Mouse (Mus musculus) gastrocnemius, adult 18-20 months (tissue): Measurements from ENCODE around the gene Rhbdd1. TPM values are rescaled to one million over a fixed set of nuclear protein-coding genes. Genes with fewer than 3 reads are reported as not detected.
A peak's percentile ranks its signal among the peaks of the same experiment; 100 is the strongest.

Source experiments
- DNase-seq: peaks from one replicate; pipeline ENCODE4 v3.0.0; 2021; ENCODE audit warnings: low spot score
- total RNA-seq, 2 experiments: library from RNA; stranded (reverse); gene quantifications; 2 replicates each; pipeline ENCODE4 v1.2.3; 2021

The Rhbdd1 gene
- total RNA-seq, 2 experiments from 2014 or later: 7.4 to 8.4 TPM

DNA sequence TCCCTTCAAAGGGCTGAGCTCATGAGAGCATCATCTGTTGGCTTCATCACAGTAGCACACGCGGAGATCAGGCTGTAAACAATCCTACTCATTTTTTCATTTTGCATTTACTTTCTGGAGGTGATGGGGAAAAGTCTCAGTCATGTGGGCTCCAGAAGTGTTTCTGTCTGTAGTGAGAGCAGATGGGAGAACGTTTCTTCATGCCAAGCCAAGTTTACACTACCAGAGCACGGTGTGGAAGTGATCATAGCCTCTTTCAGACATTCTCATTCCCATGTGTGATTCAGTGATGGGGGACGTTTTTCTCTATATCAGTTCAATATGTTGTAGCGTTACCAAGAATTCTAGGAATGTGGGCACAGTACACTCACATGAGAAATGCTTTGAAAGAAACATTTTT is 45.9 kb downstream of the Rhbdd1 start:
- no peak for DNase-seq

GRCm38 (mm10) chr1:82364047-82364446 is 47.8 kb downstream of the Rhbdd1 start:
- no peak for DNase-seq

DNA sequence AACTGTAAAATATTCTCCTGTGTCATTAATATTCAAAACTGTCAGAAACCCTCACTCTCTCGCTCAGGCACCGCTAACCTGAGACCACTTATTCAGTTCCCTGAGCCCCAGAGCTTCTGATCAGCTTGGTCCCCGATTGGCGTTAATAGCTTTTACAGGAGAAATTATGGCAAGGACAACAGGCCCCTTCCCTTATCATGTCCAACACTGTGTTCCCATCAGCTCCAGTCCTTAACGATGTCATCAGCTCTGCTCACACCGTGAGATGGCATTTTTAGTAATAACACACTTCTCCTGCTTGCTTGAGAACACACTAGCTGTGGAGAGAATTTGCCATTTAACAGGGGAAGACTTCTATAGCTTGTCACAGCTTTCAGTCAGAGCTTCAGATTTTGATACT is 48.2 kb downstream of the Rhbdd1 start:
- no peak for DNase-seq

GRCm38 (mm10) chr1:82371636-82372428 is 55.6 kb downstream of the Rhbdd1 start:
- DNase-seq: no peak

GRCm38 (mm10) chr1:82373924-82374323 is 57.7 kb downstream of the Rhbdd1 start:
- no peak for DNase-seq

- no peak for DNase-seq
These were observed 58.6 kb downstream of the Rhbdd1 start for GRCm38 (mm10) chr1:82374831-82375358.

DNA sequence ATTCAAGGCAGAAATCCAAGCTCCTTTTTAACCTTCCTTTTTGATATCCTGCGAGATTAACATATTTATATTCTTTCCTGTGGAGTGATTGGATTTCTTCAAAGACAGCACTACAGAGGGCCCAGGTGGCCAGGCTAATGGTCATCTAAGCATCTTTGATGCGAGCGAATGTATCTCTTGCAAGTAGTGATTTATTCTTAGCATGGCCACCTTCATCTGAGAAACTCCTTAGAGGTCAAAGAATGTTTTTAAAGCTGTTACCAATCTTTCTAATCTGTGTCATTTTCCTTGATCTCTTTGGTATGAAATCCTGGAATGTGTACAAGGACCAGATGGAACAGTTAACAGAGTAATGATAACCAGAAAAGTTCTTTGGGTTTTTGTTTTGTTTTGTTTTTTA is 59.2 kb downstream of the Rhbdd1 start:
- DNase-seq: no peak

- no peak for DNase-seq
These were observed 65.7 kb downstream of the Rhbdd1 start for GRCm38 (mm10) chr1:82381946-82382345.

- DNase-seq: no peak
These were observed 67.9 kb downstream of the Rhbdd1 start for GRCm38 (mm10) chr1:82384106-82384505.

DNA sequence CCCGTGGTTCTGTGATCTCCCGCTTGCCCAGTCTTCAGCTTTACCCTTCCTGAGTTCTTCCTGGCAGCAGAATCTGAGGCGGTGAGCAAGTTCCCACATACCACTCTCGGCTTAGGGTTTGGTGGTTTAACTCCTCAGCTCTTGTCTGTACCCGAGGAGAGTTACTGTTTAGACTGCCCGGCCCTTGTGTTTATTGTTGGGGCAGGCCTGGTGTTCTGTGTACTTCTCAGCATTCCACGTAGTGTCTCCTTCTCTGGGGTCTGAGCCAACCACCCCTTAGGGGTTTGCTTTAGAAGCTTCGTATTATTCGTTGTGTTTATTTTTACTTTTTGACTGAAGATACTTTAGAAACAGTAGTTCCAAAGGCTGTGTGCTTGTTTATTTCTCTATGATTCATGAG is 68.8 kb downstream of the Rhbdd1 start:
- DNase-seq: no peak

- no peak for DNase-seq
These were observed 69.6 kb downstream of the Rhbdd1 start for GRCm38 (mm10) chr1:82385827-82386230.

DNA sequence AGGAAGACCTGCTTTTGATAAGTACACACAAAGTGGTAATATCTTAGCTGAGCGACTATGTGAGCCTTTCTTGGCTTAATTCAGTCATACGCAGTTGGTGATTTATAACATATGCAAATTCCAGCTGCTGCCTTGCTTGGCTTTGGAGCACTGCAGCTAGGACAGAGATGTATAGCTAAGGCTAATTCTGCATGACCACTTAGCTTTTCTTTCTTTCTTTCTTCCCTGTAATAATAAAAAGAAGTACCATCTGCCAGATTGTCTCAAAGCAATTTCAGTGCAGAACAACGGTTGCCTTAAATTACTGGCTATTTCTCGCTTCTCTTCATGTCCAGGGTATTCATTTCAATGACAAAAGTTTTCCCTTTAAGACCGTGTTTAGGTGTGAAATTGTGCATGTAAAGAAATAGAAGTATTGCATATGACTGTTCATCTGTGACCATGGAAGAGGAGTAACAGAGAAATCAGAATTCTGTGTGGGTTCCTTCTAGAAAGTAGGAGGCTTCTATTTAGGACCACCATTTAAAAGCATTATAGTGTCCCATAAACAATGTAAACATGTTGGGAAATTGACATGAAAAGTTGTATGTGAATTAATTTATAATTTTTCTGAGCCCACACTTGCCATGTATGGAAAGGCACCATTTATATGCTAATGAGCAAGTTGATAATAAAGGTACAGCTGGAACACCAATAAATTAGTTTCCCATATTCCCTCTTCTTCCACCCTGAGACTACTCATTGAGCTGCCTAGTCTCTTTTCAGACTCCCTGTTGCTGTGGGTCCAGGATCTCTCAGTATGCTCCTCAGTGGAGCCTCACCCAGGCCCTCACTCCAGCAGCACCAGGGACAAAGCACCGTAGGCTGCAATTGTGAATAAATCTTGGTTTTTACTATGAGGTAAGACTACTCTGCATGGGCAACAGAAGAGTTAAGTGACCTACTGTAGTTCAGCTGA is 70.8 kb downstream of the Rhbdd1 start:
- DNase-seq: no peak

DNA sequence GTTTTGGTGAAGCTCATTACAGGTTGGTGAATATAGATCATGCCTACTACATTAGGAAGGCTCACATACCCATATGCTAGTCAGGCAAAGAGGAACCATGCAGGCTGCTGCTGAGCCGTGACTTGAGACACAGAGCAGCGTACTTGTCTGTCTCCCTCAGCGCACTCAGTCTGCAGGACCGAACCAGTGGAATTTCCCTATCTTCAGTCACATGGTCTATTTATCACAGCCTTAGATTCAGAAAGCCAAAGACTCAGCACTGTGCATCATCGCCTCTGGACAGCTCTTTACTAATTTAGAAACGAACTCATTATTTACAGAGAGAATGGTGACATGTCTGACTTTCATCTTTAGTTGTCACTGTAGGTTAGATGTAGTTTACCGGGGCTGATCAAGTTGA is 73.1 kb downstream of the Rhbdd1 start:
- DNase-seq: no peak

DNA sequence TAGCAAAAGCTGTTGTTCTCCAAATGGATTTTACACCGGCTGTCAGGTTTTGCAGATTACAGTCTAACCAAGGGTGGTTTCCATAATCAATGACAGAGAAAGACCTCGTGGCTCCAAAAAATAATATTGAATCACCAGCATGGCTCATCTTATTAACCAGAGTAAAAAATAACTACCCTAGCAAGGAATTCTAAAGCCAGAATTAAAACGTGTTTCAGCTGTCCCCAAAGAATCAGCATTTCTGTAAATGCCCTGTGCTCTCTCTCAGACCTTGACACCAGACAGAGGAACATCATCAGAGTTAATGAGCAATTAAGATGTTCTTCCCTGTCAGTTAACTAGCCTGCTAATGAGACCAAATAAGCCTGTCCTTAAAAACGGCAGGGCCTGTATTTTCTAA is 79.1 kb downstream of the Rhbdd1 start:
- no peak for DNase-seq

GRCm38 (mm10) chr1:82407786-82408185 is 91.5 kb downstream of the Rhbdd1 start:
- DNase-seq: no peak

DNA sequence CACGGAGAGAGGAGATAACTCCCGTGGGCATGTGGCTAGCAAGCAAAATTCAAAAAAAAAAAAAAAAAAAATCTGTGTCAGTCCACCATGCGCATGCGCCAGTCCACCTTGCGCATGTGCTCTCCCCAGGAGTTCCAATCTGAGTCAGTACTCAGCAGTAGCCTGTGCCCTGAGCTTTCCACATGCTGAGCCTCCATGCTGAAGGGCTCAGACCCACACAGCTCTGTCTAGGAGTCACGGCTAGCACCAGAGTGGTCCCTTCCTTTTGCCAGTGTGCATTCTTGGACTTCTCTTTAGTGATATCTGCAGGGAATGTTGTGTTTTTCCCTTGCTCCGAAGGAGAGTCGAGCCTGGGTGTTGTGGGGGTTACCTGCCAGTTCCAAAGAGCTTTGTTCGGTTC is 93.0 kb downstream of the Rhbdd1 start:
- no peak for DNase-seq

DNA sequence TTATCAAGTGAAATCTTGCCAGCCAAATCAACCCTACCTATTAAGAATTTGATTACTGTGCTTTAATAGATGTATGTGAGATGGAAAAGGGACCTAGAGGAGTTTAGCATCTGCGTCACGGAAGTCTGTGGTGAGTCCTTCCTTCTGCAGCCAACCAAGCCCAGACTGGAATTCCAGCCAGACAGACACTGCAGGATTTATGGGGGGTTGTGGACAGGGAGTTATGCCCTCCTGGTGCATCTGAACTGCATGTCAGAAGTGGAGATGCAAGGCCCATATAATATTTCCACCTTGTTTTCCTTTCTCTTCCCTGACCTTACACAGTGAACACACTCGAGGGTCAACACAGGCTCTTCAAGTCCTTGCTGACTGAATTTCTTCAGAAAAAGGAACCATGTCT is 94.3 kb downstream of the Rhbdd1 start:
- no peak for DNase-seq

DNA sequence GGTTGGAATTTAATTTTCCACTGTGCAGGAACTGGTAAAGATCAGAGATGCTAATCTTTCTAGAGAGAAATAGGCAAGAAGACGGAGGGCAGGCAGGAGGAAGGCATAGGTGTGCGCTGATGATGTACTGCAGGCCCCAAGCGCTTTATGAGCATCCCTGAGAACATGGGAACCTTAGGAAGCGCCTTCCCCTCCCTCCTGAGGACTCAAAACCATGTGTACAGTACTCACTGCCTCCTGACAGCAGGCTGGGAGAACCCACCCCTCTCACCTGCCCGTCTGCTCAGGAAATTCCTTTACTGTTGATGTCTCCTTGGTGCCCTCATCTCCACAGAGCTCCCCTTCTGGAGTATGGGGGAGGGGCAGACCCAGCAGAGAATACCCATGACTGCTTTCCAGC is 95.3 kb downstream of the Rhbdd1 start:
- no peak for DNase-seq

DNA sequence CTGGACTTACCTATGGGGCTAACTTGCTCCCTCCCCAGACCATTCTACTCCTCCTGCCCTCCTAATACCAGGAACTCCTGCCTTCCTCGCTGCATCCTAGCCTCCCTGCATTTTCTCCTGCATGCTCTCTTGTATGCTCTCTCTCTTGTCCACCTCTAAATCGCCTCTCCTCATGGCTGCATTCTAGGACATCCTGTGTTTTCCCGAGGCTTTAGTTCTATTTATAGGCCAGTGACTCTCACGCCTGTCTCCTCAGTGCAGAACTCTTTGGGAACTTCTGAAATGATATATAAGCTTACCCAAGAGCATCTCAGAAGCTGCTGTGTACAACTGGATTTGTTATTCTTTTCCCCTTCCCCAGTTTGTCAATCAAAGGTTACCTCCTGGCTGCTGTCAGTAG is 95.8 kb downstream of the Rhbdd1 start:
- peak; percentile 14 for DNase-seq

- no peak for DNase-seq
These were observed 98.3 kb downstream of the Rhbdd1 start for GRCm38 (mm10) chr1:82414434-82415045.

- no peak for DNase-seq
These were observed 99.4 kb downstream of the Rhbdd1 start for GRCm38 (mm10) chr1:82415641-82416040.

- no peak for DNase-seq
These were observed 111.5 kb downstream of the Rhbdd1 start for GRCm38 (mm10) chr1:82427729-82428128.
